In genomic region chr12:117764839-117765238, GRCm38 (mm10) we compare ENCODE assay signal across 9 mouse cellular contexts. TPM values are rescaled to one million over a fixed set of nuclear protein-coding genes. Genes with fewer than 3 reads are reported as not detected.
DNase-seq lines count a peak whose midpoint lies in the region; TF ChIP-seq lines count a peak whose summit lies in the region.
"Had no signal": no experiment of that assay in that cellular context is flagged by ENCODE, and none has a peak within 500 bp of the region (broad histone marks: within the 10 kb centered on the region; RNA-seq: fewer than 3 reads in every experiment).

No protein-coding gene starts in this region.

- peak; percentile 96 for TF ChIP-seq RAD21 in CH12.LX (IDR thresholded peaks at IDR 0.05; ENCODE audit: low read depth, low read length)

- H3K27me3 ChIP-seq in CH12.LX (replicated peaks), result no peaks in the 10 kb centered on the region
- H3K27me3 ChIP-seq: limb, embryonic 12.5 days had no signal

- 0 out of 2 replicates have a peak overlapping the region, but pooled peaks have one; percentile 14 for H3K4me2 ChIP-seq in CH12.LX (ENCODE audit: insufficient read depth, low read depth, poor library complexity, severe bottlenecking)
- H3K4me2 ChIP-seq: limb, embryonic 12.5 days had no signal

- no peak overlapping the region for H3K27ac ChIP-seq in CH12.LX (ENCODE audit: insufficient read depth, low read depth)
- H3K27ac ChIP-seq: limb, embryonic 12.5 days had no signal

- H3K9ac ChIP-seq in CH12.LX (ENCODE audit: insufficient read depth, low read depth), result no peak overlapping the region
- H3K9ac ChIP-seq: limb, embryonic 12.5 days had no signal

- peak; percentile 94 to 99 for TF ChIP-seq CTCF in CH12.LX (conservative IDR thresholded peaks at IDR 0.05 in 1 of 2, IDR thresholded peaks at IDR 0.05 in 1 of 2; ENCODE audit: low read depth in 2 of 2, low read length in 2 of 2)

- peaks cover 0 to under 1% of the 10 kb centered on the region in 2 experiments for H3K36me3 ChIP-seq in CH12.LX (replicated peaks in 1 of 2; ENCODE audit: control insufficient read depth in 1 of 2, insufficient read depth in 1 of 2, low read length in 1 of 2)
- H3K36me3 ChIP-seq: limb, embryonic 12.5 days had no signal

- H3K9me3 ChIP-seq in CH12.LX (replicated peaks; ENCODE audit: low read length), result no peaks in the 10 kb centered on the region
- H3K9me3 ChIP-seq: limb, embryonic 12.5 days had no signal

- H3K4me3 ChIP-seq in CH12.LX (replicated peaks in 1 of 3; ENCODE audit: low read depth in 2 of 3, low read length in 2 of 3, poor library complexity in 1 of 3), result no peak overlapping the region
- H3K4me3 ChIP-seq: limb, embryonic 12.5 days had no signal

- no peak for TF ChIP-seq EP300 in CH12.LX (IDR thresholded peaks at IDR 0.05; ENCODE audit: low read length)

- peak; percentile 90 for DNase-seq in CH12.LX (ENCODE audit: extremely low read depth)
- peak; percentile 85 for DNase-seq in adrenal gland, postnatal 14 days
- peak; percentile 85 for DNase-seq in embryo, embryonic 9.5 days (ENCODE audit: extremely low spot score)
- DNase-seq in heart, adult 8-10 months (ENCODE audit: low spot score), result peak; percentile 90
- peak; percentile 76 to 84 for DNase-seq in kidney, postnatal 4 days
- peak; percentile 57 to 81 for DNase-seq in lung, adult 18-20 months
- DNase-seq in retina, adult 2 months (ENCODE audit: low read depth, low spot score), result peak; percentile 75
- peak; percentile 59 to 63 for DNase-seq in thymus, postnatal 36 days

- H3K79me2 ChIP-seq in CH12.LX (replicated peaks; ENCODE audit: control insufficient read depth, extremely low read depth, insufficient read depth, poor library complexity, severe bottlenecking), result no peaks in the 10 kb centered on the region

- no peaks in the 10 kb centered on the region for H3K4me1 ChIP-seq in CH12.LX (ENCODE audit: control insufficient read depth in 1 of 2, insufficient read depth in 2 of 2)

- dilution Hi-C loops in CH12.LX (cut with MboI; ENCODE audit: extremely low pct_ligation_motif_present, extremely low pct_unique_long_range_greater_than_20kb, low sequenced_read_pairs), result no loop called here

- in situ Hi-C loops in CH12.LX (cut with MboI; ENCODE audit: low pct_ligation_motif_present, low pct_unique_long_range_greater_than_20kb, low sequenced_read_pairs), result loop anchor here (10.0 kb wide), 2 partner anchors 180 to 360 kb away; no protein-coding TSS in a partner anchor

- TF ChIP-seq POLR2A in CH12.LX (IDR thresholded peaks at IDR 0.05; ENCODE audit: low read depth, low read length), result no peak

TF ChIP-seq in CH12.LX, 34 proteins besides CTCF, POLR2A, EP300 and RAD21:
- TF ChIP-seq TBP (conservative IDR thresholded peaks at IDR 0.05; ENCODE audit: low read depth, low read length), result no peak
- no peak for TF ChIP-seq IRF4 (IDR thresholded peaks at IDR 0.05; ENCODE audit: low read depth, low read length)
- TF ChIP-seq RCOR1 (conservative IDR thresholded peaks at IDR 0.05; ENCODE audit: low read depth, low read length), result no peak
- TF ChIP-seq SMC3 (IDR thresholded peaks at IDR 0.05; ENCODE audit: low read depth, low read length), result peak; percentile 99
- no peak for TF ChIP-seq ETS1 (conservative IDR thresholded peaks at IDR 0.05; ENCODE audit: low read depth, low read length)
- no peak for TF ChIP-seq E2F4 (IDR thresholded peaks at IDR 0.05; ENCODE audit: insufficient replicate concordance, low read depth, low read length)
- no peak for TF ChIP-seq MXI1 (IDR thresholded peaks at IDR 0.05; ENCODE audit: low read depth, low read length)
- no peak for TF ChIP-seq MYC (IDR thresholded peaks at IDR 0.05; ENCODE audit: low read depth, low read length)
- no peak for TF ChIP-seq SIN3A (IDR thresholded peaks at IDR 0.05; ENCODE audit: low read length)
- TF ChIP-seq USF1 (IDR thresholded peaks at IDR 0.05; ENCODE audit: low read depth, low read length), result no peak
- no peak for TF ChIP-seq MAX (IDR thresholded peaks at IDR 0.05; ENCODE audit: low read length)
- no peak for TF ChIP-seq USF2 (conservative IDR thresholded peaks at IDR 0.05; ENCODE audit: low read depth, low read length)
- TF ChIP-seq ZC3H11A (IDR thresholded peaks at IDR 0.05; ENCODE audit: low read depth, low read length), result peak; percentile 83
- no peak for TF ChIP-seq CHD1 (IDR thresholded peaks at IDR 0.05; ENCODE audit: low read depth, low read length)
- no peak for TF ChIP-seq ZNF384 (IDR thresholded peaks at IDR 0.05; ENCODE audit: low read depth, low read length)
- TF ChIP-seq TCF12 (IDR thresholded peaks at IDR 0.05; ENCODE audit: low read depth, low read length), result no peak
- no peak for TF ChIP-seq BHLHE40 (IDR thresholded peaks at IDR 0.05; ENCODE audit: low read depth, low read length)
- no peak for TF ChIP-seq ELF1 (IDR thresholded peaks at IDR 0.05; ENCODE audit: low read depth, low read length)
TF ChIP-seq in CH12.LX: peak in this region for 2.

RNA-seq across cellular contexts. Expression of gene Cdca7l, which starts 39.2 kb away (rescaled TPM):
- 30.6 and 32.5 TPM in 2 replicates for total RNA-seq in CH12.LX (2012; rRNA removed)
- total RNA-seq in CH12.LX (2014; rRNA removed), result 56.6 and 57.2 TPM in 2 replicates
- 53.1 and 55.1 TPM in 2 replicates for polyA plus RNA-seq in CH12.LX (2012; ENCODE audit: insufficient read length, low read depth)
- total RNA-seq in adrenal gland, postnatal 14 days (2021), result 6.7 and 6.9 TPM in 2 replicates
- total RNA-seq in heart, adult 8-10 months (2022), result under 1 TPM in 3 of 4 experiments, not detected in 1; 0.25 to 0.43 (median 0.35) TPM
